Mouse (Mus musculus) heart, embryonic 13.5 days (tissue): ENCODE measurements around the gene Shisa5. TPM values are rescaled to one million over a fixed set of nuclear protein-coding genes. Genes with fewer than 3 reads are reported as not detected.

Experiments used
- ATAC-seq: fragments of 200-750 bp; cut with Nextera tagmentation; 2 replicates; pipeline ENCODE4 v1.8.0; 2017; ENCODE audit warnings: moderate TSS enrichment; ENCODE audit not compliant: insufficient number of reproducible peaks, low FRiP score, low TSS enrichment; ENCODE audit errors: extremely low read depth
- H3K27ac ChIP-seq: fragments of 300-500 bp; sonication (generic); replicated peaks from 2 replicates; pipeline ENCODE4 v1.5.1; 2015; ENCODE audit warnings: moderate library complexity, mild to moderate bottlenecking, inconsistent platforms
- H3K27me3 ChIP-seq: fragments of 300-500 bp; sonication (generic); replicated peaks from 2 replicates; pipeline ENCODE4 v1.6.1; 2015; ENCODE audit warnings: mild to moderate bottlenecking, inconsistent platforms
- H3K36me3 ChIP-seq: fragments of 300-500 bp; sonication (generic); 2 replicates; pipeline ENCODE4 v1.6.1; 2015; ENCODE audit warnings: mild to moderate bottlenecking, inconsistent platforms
- H3K4me1 ChIP-seq: fragments of 300-500 bp; sonication (generic); 2 replicates; pipeline ENCODE4 v1.6.1; 2015; ENCODE audit warnings: inconsistent platforms
- H3K4me2 ChIP-seq: fragments of 300-500 bp; sonication (generic); 2 replicates; pipeline ENCODE4 v1.6.1; 2015; ENCODE audit warnings: inconsistent platforms, mild to moderate bottlenecking, moderate library complexity
- H3K4me3 ChIP-seq: fragments of 300-500 bp; sonication (generic); 2 replicates; pipeline ENCODE4 v1.5.1; 2015; ENCODE audit warnings: moderate library complexity, mild to moderate bottlenecking, inconsistent platforms
- H3K9ac ChIP-seq: fragments of 300-500 bp; sonication (generic); 2 replicates; pipeline ENCODE4 v1.6.1; 2015; ENCODE audit warnings: inconsistent platforms, mild to moderate bottlenecking, moderate library complexity
- H3K9me3 ChIP-seq: fragments of 300-500 bp; sonication (generic); 2 replicates; pipeline ENCODE4 v1.6.1; 2016; ENCODE audit warnings: inconsistent platforms
- WGBS: fragments of 180-500 bp; shearing (Covaris S2); methylation state at CpG from one replicate; pipeline ENCODE4 v1.1.7; 2015; ENCODE audit warnings: mixed read lengths; 5-methylcytosine and 5-hydroxymethylcytosine counted together
- polyA plus RNA-seq: library from polyadenylated mRNA; unstranded; fragments of >200 nt; fragmentation: Nextera tagmentation; extraction: Ambion mirVana; gene quantifications from 2 replicates; pipeline ENCODE4 v1.2.1, GENCODE M21; 2015

Shisa5 gene
- polyA plus RNA-seq, 1 experiment from 2014 or later: 69.3 TPM

DNA sequence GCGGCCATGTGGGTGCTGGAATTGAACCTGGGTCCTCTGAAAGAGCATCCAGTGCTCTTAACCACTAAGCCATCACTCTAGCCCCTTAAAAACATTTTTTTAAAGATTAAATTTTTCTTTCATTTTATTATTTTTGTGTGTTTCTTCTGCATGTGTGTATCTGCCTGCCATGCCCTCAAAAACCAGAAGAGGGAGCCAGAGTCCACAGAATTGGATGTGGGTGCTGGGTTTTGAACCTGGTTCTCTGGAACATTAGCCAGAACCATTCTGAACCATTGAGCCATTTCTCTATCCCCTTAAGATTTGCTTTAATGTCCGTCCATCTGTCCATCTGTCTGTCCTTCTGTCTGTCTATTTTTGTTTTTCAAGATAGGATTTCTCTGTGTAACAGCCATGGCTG, 35.2 kb upstream of the Shisa5 start:
- Histone ChIP-seq H3K4me1 (peaks cover 15% of the 10 kb centered on the region; the same call in 1 of the 2 replicates), H3K9me3 (no peaks in the 10 kb centered on the region), H3K9ac (no peak overlapping the region), H3K27ac (no peak overlapping the region), H3K4me3 (no peak overlapping the region), H3K4me2 (no peak overlapping the region), H3K27me3 (no peaks in the 10 kb centered on the region), H3K36me3 (no peaks in the 10 kb centered on the region)
- 48% methylated on average over 2 of the region's 2 CpGs for WGBS
- no peak for ATAC-seq

DNA sequence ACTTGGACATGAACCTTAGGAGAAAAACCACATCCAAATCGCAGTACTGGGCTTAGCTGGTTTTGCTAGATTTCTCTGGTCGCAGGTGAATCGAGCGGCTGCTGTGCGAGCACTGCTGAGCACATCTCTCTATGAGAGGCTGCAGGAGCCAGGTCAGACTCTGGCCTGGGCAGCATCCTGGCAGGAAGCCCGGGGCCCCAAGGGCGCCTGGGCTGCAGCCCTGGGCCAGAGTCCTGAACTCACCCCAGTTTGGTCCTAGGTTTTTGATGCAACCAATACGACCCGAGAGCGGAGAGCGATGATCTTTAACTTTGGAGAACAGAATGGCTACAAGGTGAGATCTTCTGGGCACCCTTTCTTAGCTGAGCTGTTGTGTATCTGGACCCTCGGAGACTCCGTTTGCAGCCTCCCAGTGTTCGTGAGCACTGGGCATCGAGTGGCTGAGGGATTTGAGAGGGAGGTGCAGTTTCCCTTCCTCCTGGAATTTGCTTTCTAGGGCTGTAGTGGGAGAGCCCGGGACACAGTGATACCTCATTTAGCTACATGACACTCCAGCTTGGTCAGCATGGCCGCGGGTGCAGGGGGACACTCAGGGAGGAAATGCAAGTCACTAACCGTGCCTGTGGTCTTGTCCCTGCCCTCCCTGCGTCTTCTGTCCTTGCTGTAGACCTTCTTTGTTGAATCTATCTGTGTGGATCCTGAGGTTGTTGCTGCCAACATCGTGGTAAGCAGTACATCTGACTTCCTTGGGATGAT, 31.2 kb upstream of the Shisa5 start:
- 0 out of 2 replicates have a peak overlapping the region, but pooled peaks have one; percentile 5 for H3K9ac ChIP-seq
- no peak for ATAC-seq
- peaks cover 28% of the 10 kb centered on the region for H3K4me1 ChIP-seq
- H3K4me3 ChIP-seq: no peak overlapping the region
- H3K9me3 ChIP-seq: no peaks in the 10 kb centered on the region
- H3K27ac ChIP-seq: no peak overlapping the region
- no peak overlapping the region for H3K4me2 ChIP-seq
- H3K36me3 ChIP-seq: peaks cover 6% of the 10 kb centered on the region; the same call in 1 of the 2 replicates
- no peaks in the 10 kb centered on the region for H3K27me3 ChIP-seq
- 59% methylated on average over 21 of the region's 21 CpGs for WGBS

DNA sequence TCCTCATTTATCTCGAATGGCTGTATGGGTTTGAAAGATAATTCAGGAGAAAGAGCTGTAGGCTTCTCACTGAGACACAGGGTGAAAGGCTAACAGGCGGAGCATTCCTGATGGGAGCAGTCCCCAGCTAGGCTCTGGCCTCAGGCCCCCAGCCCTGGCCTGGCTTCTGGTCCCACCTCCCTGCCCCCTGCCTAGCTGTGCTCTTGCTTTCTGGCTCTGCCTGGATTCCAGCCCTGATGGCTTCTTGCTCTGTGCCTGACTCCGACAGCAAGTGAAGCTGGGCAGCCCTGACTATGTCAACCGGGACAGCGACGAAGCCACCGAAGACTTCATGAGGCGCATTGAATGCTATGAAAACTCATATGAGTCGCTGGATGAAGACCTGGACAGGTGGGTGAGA, 30.3 kb upstream of the Shisa5 start:
- Histone ChIP-seq H3K9me3 (no peaks in the 10 kb centered on the region), H3K4me2 (no peak overlapping the region), H3K9ac (no peak overlapping the region), H3K4me1 (peaks cover 28% of the 10 kb centered on the region), H3K36me3 (peaks cover 6% of the 10 kb centered on the region; the same call in 1 of the 2 replicates), H3K27me3 (no peaks in the 10 kb centered on the region), H3K4me3 (no peak overlapping the region), H3K27ac (no peak overlapping the region)
- WGBS: 76% methylated on average over 9 of the region's 9 CpGs
- no peak for ATAC-seq

DNA sequence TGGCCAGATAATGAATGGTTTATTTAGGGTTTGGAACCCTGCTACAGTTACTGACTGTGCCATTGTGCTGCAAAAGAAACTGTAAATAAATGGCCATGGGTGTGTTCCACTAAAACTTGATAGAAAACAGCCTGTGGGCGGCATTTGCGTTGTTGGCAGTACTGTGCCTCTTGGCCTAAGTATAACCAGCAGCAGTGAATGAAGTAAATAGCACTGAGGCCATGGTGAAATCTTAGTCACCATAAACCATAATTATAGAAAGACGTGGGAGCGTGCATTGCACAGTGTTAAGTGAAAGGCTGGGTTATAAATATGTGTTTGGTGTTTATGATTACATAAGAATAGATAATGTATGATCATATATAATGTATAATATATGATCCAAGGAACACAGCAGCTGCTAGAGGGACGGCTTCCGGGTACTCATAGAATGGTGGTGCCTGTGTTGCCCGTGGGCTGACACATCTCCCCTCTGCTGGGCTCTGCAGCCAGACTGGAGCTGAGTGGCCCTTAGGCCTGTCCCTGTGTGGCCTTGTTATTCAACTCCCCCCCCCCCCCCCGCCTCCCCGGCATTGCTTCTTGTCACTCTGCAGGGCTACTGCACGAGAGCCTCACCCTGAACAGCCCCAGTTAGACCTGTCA, 29.2 kb upstream of the Shisa5 start:
- no peak for ATAC-seq
- H3K9me3 ChIP-seq: no peaks in the 10 kb centered on the region
- H3K9ac ChIP-seq: 0 out of 2 replicates have a peak overlapping the region, but pooled peaks have one; percentile 33
- no peak overlapping the region for H3K27ac ChIP-seq
- no peaks in the 10 kb centered on the region for H3K27me3 ChIP-seq
- no peak overlapping the region for H3K4me3 ChIP-seq
- peaks cover 6% of the 10 kb centered on the region; the same call in 1 of the 2 replicates for H3K36me3 ChIP-seq
- peaks cover 28% of the 10 kb centered on the region for H3K4me1 ChIP-seq
- WGBS: 58% methylated on average over 10 of the region's 10 CpGs
- peak overlapping the region; percentile 53 for H3K4me2 ChIP-seq

DNA sequence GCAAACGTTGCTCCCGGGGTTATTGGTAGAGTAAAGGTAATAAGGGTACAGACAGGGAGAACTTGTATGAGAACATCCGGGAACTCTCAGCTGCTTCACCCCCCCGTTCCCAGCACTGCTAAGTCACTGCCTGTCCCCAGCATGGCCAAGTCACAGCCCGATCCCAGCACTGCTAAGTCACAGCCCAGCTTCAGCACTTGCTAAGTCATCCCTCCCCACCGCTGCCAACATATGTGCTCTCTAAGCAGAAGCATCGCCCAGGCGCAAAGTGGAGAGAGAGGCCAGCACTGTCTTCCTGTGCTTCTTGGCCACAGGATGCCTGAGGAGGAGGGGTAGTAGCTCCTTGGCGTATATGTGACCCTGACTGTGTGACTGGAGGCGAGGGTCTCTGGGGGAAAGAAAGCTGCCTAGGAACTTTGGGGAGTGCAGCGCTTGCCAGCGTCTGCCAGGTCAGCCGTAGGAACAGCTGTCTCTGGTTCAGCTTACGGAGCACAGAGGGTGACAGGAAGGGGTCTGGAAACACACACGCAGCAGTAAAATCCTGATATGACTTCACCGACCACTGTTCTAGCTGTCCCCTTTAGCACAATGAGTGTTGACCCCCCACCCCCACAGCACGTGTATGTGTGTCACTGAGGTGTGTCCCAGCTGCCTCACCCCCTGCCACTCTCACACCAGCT, 28.6 kb upstream of the Shisa5 start:
- H3K4me2 ChIP-seq: peak overlapping the region; percentile 53
- peak overlapping the region; percentile 63; the same call in 1 of the 2 replicates for H3K9ac ChIP-seq
- H3K36me3 ChIP-seq: peaks cover 6% of the 10 kb centered on the region; the same call in 1 of the 2 replicates
- no peaks in the 10 kb centered on the region for H3K27me3 ChIP-seq
- no peak for ATAC-seq
- no peak overlapping the region for H3K4me3 ChIP-seq
- peaks cover 28% of the 10 kb centered on the region for H3K4me1 ChIP-seq
- H3K27ac ChIP-seq: no peak overlapping the region
- no peaks in the 10 kb centered on the region for H3K9me3 ChIP-seq
- 34% methylated on average over 17 of the region's 17 CpGs for WGBS

DNA sequence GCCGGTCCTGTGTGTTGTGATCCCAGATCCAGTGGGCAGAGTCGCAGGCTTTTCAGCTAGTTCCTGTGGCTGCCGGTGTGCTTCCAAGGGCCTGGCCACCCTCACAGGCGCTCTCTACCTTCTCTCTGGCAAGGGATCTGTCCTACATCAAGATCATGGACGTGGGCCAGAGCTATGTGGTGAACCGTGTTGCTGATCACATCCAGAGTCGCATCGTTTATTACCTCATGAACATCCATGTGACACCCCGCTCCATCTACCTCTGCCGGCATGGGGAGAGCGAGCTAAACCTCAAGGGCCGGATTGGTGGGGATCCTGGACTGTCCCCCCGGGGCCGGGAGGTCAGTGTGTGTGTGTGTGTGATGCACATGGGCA, 28.1 kb upstream of the Shisa5 start:
- H3K4me1 ChIP-seq: peaks cover 30% of the 10 kb centered on the region
- no peaks in the 10 kb centered on the region for H3K9me3 ChIP-seq
- no peak overlapping the region for H3K9ac ChIP-seq
- H3K4me2 ChIP-seq: no peak overlapping the region; the same call in 1 of the 2 replicates
- no peaks in the 10 kb centered on the region for H3K27me3 ChIP-seq
- ATAC-seq: no peak
- H3K4me3 ChIP-seq: no peak overlapping the region
- no peak overlapping the region for H3K27ac ChIP-seq
- 66% methylated on average over 14 of the region's 14 CpGs for WGBS
- peaks cover 6% of the 10 kb centered on the region; the same call in 1 of the 2 replicates for H3K36me3 ChIP-seq

DNA sequence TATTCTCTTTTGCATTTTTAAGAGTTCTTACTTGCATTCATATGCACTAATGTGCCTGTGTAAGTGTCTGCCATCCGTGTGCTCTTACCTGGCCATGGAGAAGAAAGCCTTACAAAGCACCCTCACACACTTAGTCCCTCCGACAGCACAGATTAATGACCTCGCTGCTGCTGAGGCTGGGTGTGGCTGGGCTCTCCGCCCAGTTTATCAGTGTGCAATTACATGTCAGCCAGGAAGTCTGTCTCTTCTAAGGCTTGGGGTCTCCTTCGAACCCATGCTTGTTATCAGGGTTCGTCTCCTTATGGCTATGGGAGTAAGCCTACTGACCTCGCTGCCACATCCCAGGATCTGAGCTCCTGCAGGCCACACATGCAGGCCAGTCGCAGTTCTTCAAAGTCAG, 23.0 kb upstream of the Shisa5 start:
- Histone ChIP-seq H3K27me3 (no peaks in the 10 kb centered on the region), H3K4me2 (no peak overlapping the region), H3K27ac (no peak overlapping the region), H3K9me3 (no peaks in the 10 kb centered on the region), H3K4me3 (no peak overlapping the region), H3K9ac (no peak overlapping the region), H3K36me3 (peaks cover 6% of the 10 kb centered on the region; the same call in 1 of the 2 replicates), H3K4me1 (peaks cover 7% of the 10 kb centered on the region; the same call in 1 of the 2 replicates)
- 41% methylated on average over 8 of the region's 8 CpGs for WGBS
- ATAC-seq: no peak

DNA sequence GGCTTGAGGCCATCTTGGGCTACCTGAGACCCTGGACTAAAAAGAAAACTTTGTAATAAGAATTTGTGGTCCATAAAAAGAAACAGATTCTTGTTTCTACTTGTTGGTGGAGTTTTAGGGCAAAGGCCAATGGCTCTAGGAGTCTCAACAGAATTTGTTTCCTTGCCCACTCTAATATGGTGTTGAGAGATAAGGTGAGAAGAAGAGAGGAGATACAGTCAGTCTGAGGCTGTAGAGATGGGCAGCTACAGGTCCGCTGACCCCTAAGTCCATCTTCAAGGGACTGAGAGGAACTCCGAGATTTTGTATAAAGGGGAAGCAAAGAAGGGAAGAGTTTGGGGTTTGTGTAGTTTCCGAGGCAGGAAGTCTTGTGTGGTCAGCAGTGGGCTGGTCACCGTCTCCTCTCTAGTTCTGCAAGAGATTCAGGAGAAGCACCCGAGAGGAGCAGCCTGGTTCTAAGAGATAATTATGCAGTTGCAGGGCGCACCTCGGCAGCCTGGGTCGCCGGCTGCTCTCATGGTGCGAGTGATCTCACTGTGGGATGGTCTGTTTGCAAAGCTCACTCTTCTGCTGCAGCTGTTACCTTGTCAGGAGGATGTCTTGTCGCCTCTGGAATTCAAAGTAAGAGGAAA, 21.3 kb upstream of the Shisa5 start:
- Histone ChIP-seq H3K4me3 (no peak overlapping the region), H3K4me1 (peaks cover 7% of the 10 kb centered on the region; the same call in 1 of the 2 replicates), H3K9me3 (no peaks in the 10 kb centered on the region), H3K27me3 (no peaks in the 10 kb centered on the region), H3K9ac (no peak overlapping the region), H3K4me2 (no peak overlapping the region), H3K27ac (no peak overlapping the region), H3K36me3 (no peaks in the 10 kb centered on the region)
- ATAC-seq: no peak
- 36% methylated on average over 11 of the region's 11 CpGs for WGBS

DNA sequence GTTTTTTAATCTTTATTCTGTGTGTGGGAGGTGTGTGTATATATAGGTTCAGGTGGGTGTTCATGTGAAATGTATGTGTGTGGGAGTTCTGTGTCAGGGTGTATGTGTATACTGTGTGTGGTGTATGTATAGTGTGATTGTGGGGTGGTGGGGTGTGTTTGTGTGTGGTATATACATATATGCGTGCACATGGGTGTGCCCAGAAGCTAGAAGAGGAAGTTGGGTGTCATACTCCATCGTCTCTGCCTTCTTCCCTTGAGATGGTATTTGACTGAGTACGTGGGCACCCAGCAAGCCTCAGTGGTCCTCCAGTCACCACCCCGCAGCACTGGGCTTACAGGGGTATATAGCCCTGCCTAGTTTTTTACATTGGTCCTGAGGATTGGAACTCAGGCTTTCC, 16.9 kb upstream of the Shisa5 start:
- Histone ChIP-seq H3K4me2 (no peak overlapping the region), H3K9me3 (no peaks in the 10 kb centered on the region), H3K27me3 (no peaks in the 10 kb centered on the region), H3K4me3 (no peak overlapping the region), H3K9ac (no peak overlapping the region), H3K36me3 (no peaks in the 10 kb centered on the region), H3K27ac (no peak overlapping the region), H3K4me1 (no peaks in the 10 kb centered on the region)
- no peak for ATAC-seq
- WGBS: 83% methylated on average over 4 of the region's 4 CpGs

DNA sequence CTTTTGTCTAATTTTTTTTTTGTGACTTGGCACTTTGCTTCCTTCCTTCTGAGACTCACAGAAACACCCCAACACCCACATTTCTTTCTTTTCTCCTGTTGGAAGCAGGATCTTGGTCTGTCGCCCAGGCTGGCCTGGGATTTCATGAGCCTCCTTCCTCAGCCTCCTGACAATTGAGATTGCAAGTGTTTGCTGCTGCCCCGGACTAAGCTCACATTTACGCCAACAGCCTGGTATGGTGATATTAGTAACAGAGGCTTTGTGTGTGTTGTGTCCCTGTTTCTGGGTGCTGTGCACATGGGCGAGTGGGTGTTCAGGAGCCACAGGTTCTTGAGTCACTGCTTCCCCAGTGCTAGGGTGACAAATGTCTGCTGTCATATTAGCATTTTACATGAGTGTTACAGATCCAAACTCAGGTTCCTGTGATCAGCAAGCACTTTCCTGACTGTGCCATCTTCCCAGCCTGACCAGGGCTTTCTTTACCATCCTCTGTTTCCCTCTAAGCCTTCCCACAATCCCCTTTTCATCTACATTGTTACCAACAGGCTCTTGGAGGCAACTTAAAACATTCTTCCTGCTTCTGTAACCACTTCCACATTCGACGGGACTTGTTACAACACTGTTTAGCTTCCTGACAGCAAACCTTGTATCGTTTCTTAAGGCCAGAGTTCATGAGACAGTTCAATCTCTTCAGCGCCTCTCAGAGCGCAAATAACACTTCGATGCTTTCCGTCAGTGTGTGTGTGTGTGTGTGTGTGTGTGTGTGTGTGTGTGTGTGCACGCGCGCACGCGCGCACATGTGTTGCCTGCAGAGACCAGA, 15.3 kb upstream of the Shisa5 start:
- no peak overlapping the region for H3K4me2 ChIP-seq
- no peaks in the 10 kb centered on the region for H3K27me3 ChIP-seq
- no peak overlapping the region for H3K4me3 ChIP-seq
- no peak overlapping the region for H3K27ac ChIP-seq
- 0 out of 2 replicates have a peak, but pooled peaks cover 5% of the 10 kb centered on the region for H3K4me1 ChIP-seq
- no peaks in the 10 kb centered on the region for H3K36me3 ChIP-seq
- 86% methylated on average over 17 of the region's 17 CpGs for WGBS
- no peak overlapping the region for H3K9ac ChIP-seq
- ATAC-seq: no peak
- H3K9me3 ChIP-seq: no peaks in the 10 kb centered on the region
